Mouse (Mus musculus) hindbrain, postnatal 0 days (tissue): Measurements from ENCODE around the gene Wasf2. TPM values are rescaled to one million over a fixed set of nuclear protein-coding genes. Genes with fewer than 3 reads are reported as not detected.

ENCODE experiments used
- ATAC-seq: fragments of 200-750 bp; cut with Nextera tagmentation; 2 replicates; pipeline ENCODE4 v1.8.0; 2017; ENCODE audit warnings: mild to moderate bottlenecking, moderate TSS enrichment, moderate library complexity
- DNase-seq: peaks from one replicate; pipeline ENCODE4 v3.0.0-alpha.2; 2015; ENCODE audit warnings: low spot score
- H3K27ac ChIP-seq: fragments of 300-500 bp; sonication (generic); 2 replicates; pipeline ENCODE4 v1.5.1; 2014; ENCODE audit warnings: mild to moderate bottlenecking
- H3K27me3 ChIP-seq: fragments of 300-500 bp; sonication (generic); 2 replicates; pipeline ENCODE4 v1.6.1; 2014; ENCODE audit warnings: low read length, mixed read lengths; ENCODE audit not compliant: insufficient read depth
- H3K36me3 ChIP-seq: fragments of 300-500 bp; sonication (generic); 2 replicates; pipeline ENCODE4 v1.6.1; 2014; ENCODE audit warnings: low read length, mixed read lengths; ENCODE audit not compliant: insufficient read depth
- H3K4me1 ChIP-seq: fragments of 300-500 bp; sonication (generic); 2 replicates; pipeline ENCODE4 v1.6.1; 2014; ENCODE audit warnings: antibody characterized with exemption, low read length, mixed read lengths; ENCODE audit not compliant: insufficient read depth
- H3K4me2 ChIP-seq: fragments of 300-500 bp; sonication (generic); 2 replicates; pipeline ENCODE4 v1.6.1; 2014; ENCODE audit warnings: low read depth, mild to moderate bottlenecking, low read length, moderate library complexity, mixed read lengths
- H3K4me3 ChIP-seq: fragments of 300-500 bp; sonication (generic); 2 replicates; pipeline ENCODE4 v1.5.1; 2014; ENCODE audit warnings: low read length
- H3K9ac ChIP-seq: fragments of 300-500 bp; sonication (generic); replicated peaks from 2 replicates; pipeline ENCODE4 v1.6.1; 2014; ENCODE audit warnings: mild to moderate bottlenecking, low read length, moderate library complexity, mixed read lengths
- H3K9me3 ChIP-seq: fragments of 300-500 bp; sonication (generic); 2 replicates; pipeline ENCODE4 v1.6.1; 2016; ENCODE audit warnings: low read length, mixed read lengths
- CTCF ChIP-seq: IDR thresholded peaks from 2 replicates; pipeline ENCODE4 v1.5.1; 2016; ENCODE audit warnings: antibody characterized with exemption, control low read depth, low read depth
- WGBS: fragments of 180-500 bp; shearing (Covaris S2); extraction: QIAGEN DNeasy Blood & Tissue Kit; methylation state at CpG from one replicate; pipeline ENCODE4 v1.1.7; 2014; 5-methylcytosine and 5-hydroxymethylcytosine counted together
- polyA plus RNA-seq: library from polyadenylated mRNA; unstranded; fragments of >200 nt; fragmentation: Nextera tagmentation; extraction: Ambion mirVana; gene quantifications from 2 replicates; pipeline ENCODE4 v1.2.1, GENCODE M21; 2015
- total RNA-seq: library from RNA; depleted of rRNA; stranded (reverse); fragments of >200 nt; gene quantifications from 2 replicates; pipeline ENCODE4 v1.2.3, GENCODE M21; 2014

Wasf2 gene
- total and polyA plus RNA-seq, 2 experiments from 2014 or later, result 14.1 to 27.5 TPM

- WGBS, result 60% methylated on average over 5 of the region's 5 CpGs
- DNase-seq, result no peak
- no peak for TF ChIP-seq CTCF
- Histone ChIP-seq H3K9ac (no peak overlapping the region), H3K4me3 (no peak overlapping the region), H3K27me3 (no peaks in the 10 kb centered on the region), H3K4me1 (no peaks in the 10 kb centered on the region), H3K36me3 (no peaks in the 10 kb centered on the region), H3K9me3 (no peaks in the 10 kb centered on the region), H3K27ac (no peak overlapping the region), H3K4me2 (no peak overlapping the region)
- no peak for ATAC-seq
Measured at GRCm38 (mm10) chr4:133234771-133235170, 104.5 kb downstream of the Wasf2 start.

- Histone ChIP-seq H3K4me1 (no peaks in the 10 kb centered on the region), H3K27ac (no peak overlapping the region), H3K9me3 (no peaks in the 10 kb centered on the region), H3K4me2 (no peak overlapping the region), H3K9ac (no peak overlapping the region), H3K36me3 (no peaks in the 10 kb centered on the region), H3K27me3 (no peaks in the 10 kb centered on the region), H3K4me3 (no peak overlapping the region)
- no peak for TF ChIP-seq CTCF
- 85% methylated on average over 5 of the region's 5 CpGs for WGBS
- DNase-seq (no peak), ATAC-seq (no peak)
Measured at GRCm38 (mm10) chr4:133235415-133235814, 105.1 kb downstream of the Wasf2 start.

- Histone ChIP-seq H3K4me1 (no peaks in the 10 kb centered on the region), H3K4me2 (no peak overlapping the region), H3K9me3 (no peaks in the 10 kb centered on the region), H3K4me3 (no peak overlapping the region), H3K9ac (no peak overlapping the region), H3K27ac (no peak overlapping the region), H3K27me3 (peaks cover 5% of the 10 kb centered on the region), H3K36me3 (no peaks in the 10 kb centered on the region)
- no peak for TF ChIP-seq CTCF
- WGBS, result 80% methylated on average over 4 of the region's 4 CpGs
- DNase-seq (no peak), ATAC-seq (no peak)
Measured at GRCm38 (mm10) chr4:133237911-133238310, 107.6 kb downstream of the Wasf2 start.

- peak within 1 kb of the TSS; percentile 55 for H3K4me3 ChIP-seq
- H3K27me3 ChIP-seq, result peaks cover 7% of the 10 kb centered on the region
- no peaks in the 10 kb centered on the region for H3K4me1 ChIP-seq
- 7% methylated on average over 16 of the region's 16 CpGs for WGBS
- peak within 1 kb of the TSS; percentile 65 for H3K9ac ChIP-seq
- no peaks in the 10 kb centered on the region for H3K9me3 ChIP-seq
- peak within 1 kb of the TSS; percentile 82 for H3K4me2 ChIP-seq
- peak within 1 kb of the TSS; percentile 68; the same call in 1 of the 2 replicates for H3K27ac ChIP-seq
- H3K36me3 ChIP-seq, result no peaks in the 10 kb centered on the region
- DNase-seq, result peak; percentile 27
- TF ChIP-seq CTCF, result no peak
- ATAC-seq, result peak; percentile 42; the same call in 1 of the 2 replicates
Measured at GRCm38 (mm10) chr4:133240490-133240921, 110.2 kb downstream of the Wasf2 start, which contains the start of gene Map3k6. TSS of gene Map3k6 (plus strand) at chr4:133240818.

GRCm38 (mm10) chr4:133240934-133241908 lies 110.9 kb downstream of the Wasf2 start:
- ATAC-seq, result peak; percentile 93
- Histone ChIP-seq H3K9me3 (no peaks in the 10 kb centered on the region), H3K4me3 (peak overlapping the region; percentile 55), H3K4me1 (no peaks in the 10 kb centered on the region), H3K36me3 (no peaks in the 10 kb centered on the region), H3K27me3 (peaks cover 7% of the 10 kb centered on the region), H3K27ac (peak overlapping the region; percentile 68; the same call in 1 of the 2 replicates), H3K9ac (peak overlapping the region; percentile 65), H3K4me2 (peak overlapping the region; percentile 82)
- TF ChIP-seq CTCF, result peak; percentile 14; the same call in 1 of the 2 replicates
- 1% methylated on average over 77 of the region's 78 CpGs for WGBS
- peak; percentile 87 for DNase-seq

GRCm38 (mm10) chr4:133241910-133242309 lies 111.6 kb downstream of the Wasf2 start:
- H3K9me3 ChIP-seq, result no peaks in the 10 kb centered on the region
- peaks cover 9% of the 10 kb centered on the region for H3K27me3 ChIP-seq
- H3K4me1 ChIP-seq, result no peaks in the 10 kb centered on the region
- 42% methylated on average over 11 of the region's 11 CpGs for WGBS
- H3K4me3 ChIP-seq, result peak overlapping the region; percentile 55
- no peak for DNase-seq
- H3K36me3 ChIP-seq, result no peaks in the 10 kb centered on the region
- no peak overlapping the region; the same call in 1 of the 2 replicates for H3K9ac ChIP-seq
- peak overlapping the region; percentile 82 for H3K4me2 ChIP-seq
- H3K27ac ChIP-seq, result no peak overlapping the region
- no peak for TF ChIP-seq CTCF
- ATAC-seq, result no peak
